Mouse (Mus musculus) G1E (cell line): Measurements from ENCODE around the gene Gpc1. TPM values are rescaled to one million over a fixed set of nuclear protein-coding genes. Genes with fewer than 3 reads are reported as not detected.

Experiments used
- ATAC-seq: 2 replicates; pipeline ENCODE4 v1.8.0; 2016; ENCODE audit warnings: mild to moderate bottlenecking; ENCODE audit not compliant: insufficient number of reproducible peaks, poor library complexity, low FRiP score, severe bottlenecking; ENCODE audit errors: extremely low read depth
- DNase-seq: peaks from one replicate; pipeline ENCODE4 v3.0.0; 2012; ENCODE audit warnings: low spot score
- H3K27me3 ChIP-seq: 2 replicates; pipeline ENCODE4 v1.6.1; 2012; ENCODE audit warnings: mild to moderate bottlenecking, low read length, inconsistent platforms; ENCODE audit not compliant: insufficient read depth
- H3K36me3 ChIP-seq: replicated peaks from 2 replicates; pipeline ENCODE3; 2012; ENCODE audit warnings: mild to moderate bottlenecking, inconsistent platforms
- H3K4me1 ChIP-seq: 2 replicates; pipeline ENCODE4 v1.6.1; 2012; ENCODE audit warnings: low read depth, low read length, inconsistent platforms, mixed read lengths; ENCODE audit not compliant: insufficient read depth
- H3K4me3 ChIP-seq: 2 replicates; pipeline ENCODE4 v1.5.1; 2012; ENCODE audit warnings: low read depth, mild to moderate bottlenecking, inconsistent platforms, low read length, moderate library complexity, mixed read lengths
- H3K9me3 ChIP-seq: replicated peaks from 2 replicates; pipeline ENCODE4 v1.6.1; 2012; ENCODE audit warnings: inconsistent platforms
- CTCF ChIP-seq: IDR thresholded peaks from 2 replicates; pipeline ENCODE4 v1.5.1; 2012; ENCODE audit warnings: low read depth, low read length, inconsistent platforms, mixed read lengths
- GATA1 ChIP-seq: IDR thresholded peaks from 2 replicates; pipeline ENCODE4 v1.6.1; 2012; ENCODE audit warnings: borderline replicate concordance, low read length, inconsistent platforms, mixed read lengths
- GATA2 ChIP-seq: IDR thresholded peaks from 2 replicates; pipeline ENCODE4 v1.6.1; 2012; ENCODE audit warnings: low read depth, low read length, inconsistent platforms, borderline replicate concordance
- POLR2AphosphoS5 ChIP-seq: IDR thresholded peaks from 2 replicates; pipeline ENCODE4 v1.6.1; 2012; ENCODE audit warnings: low read depth, low read length, inconsistent platforms; ENCODE audit not compliant: insufficient replicate concordance
- TAL1 ChIP-seq: conservative IDR thresholded peaks from 2 replicates; pipeline ENCODE4 v1.6.1; 2012; ENCODE audit warnings: low read depth, low read length, inconsistent platforms, mixed read lengths
- polyA plus RNA-seq: library from polyadenylated mRNA; stranded (reverse); fragments of >175 nt; gene quantifications from 2 replicates; pipeline ENCODE4 v1.2.3, GENCODE M21; 2012
- total RNA-seq, 2 experiments: library from RNA; stranded (forward) in 1 of 2; stranded (reverse) in 1 of 2; fragments of 200-1000 nt in 1 of 2; fragments of >200 nt in 1 of 2; fragmentation: Nextera tagmentation in 1 of 2; gene quantifications; 2 replicates each; pipeline ENCODE4 v1.2.3; 2014 to 2017

Gene Gpc1
- total and polyA plus RNA-seq, 3 experiments = 0.22 TPM; not detected in 2

DNA sequence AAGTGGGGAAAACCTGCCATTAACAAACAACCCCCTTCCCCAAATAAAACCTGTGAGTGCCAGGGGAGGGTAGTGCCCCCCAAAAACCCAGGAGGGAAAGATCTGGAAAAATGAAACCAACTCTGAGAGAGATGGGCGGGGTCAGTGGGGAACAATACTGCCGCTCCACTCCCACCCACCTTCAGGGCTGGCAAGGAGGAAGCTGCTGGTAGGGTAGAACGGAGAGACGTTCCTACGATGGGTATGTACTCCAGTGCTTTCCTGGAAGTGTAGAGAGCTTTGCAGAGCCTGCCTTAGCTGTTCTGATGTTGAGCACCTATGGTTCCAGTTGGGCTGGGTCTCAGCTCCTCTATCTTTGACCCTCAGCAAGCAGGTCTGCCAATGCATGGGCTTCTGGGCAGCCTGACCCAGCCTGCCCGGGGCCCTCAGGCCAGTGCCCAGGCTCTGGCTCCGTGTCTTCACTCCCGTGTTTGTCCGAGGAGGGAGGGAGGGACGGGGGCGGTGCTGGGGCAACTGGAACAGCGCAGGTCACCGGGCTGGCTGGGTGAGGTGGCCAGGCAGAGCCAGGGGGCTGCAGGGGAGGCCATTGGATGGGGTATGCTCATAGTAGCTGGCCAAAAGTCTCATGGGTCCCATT lies 18.6 kb downstream of the Gpc1 start:
- Histone ChIP-seq H3K36me3 (no peaks in the 10 kb centered on the region), H3K4me1 (peaks cover 6% of the 10 kb centered on the region; the same call in 1 of the 2 replicates), H3K4me3 (no peak overlapping the region), H3K9me3 (no peaks in the 10 kb centered on the region), H3K27me3 (peaks cover 9% of the 10 kb centered on the region; the same call in 1 of the 2 replicates)
- TF ChIP-seq CTCF (no peak), TAL1 (no peak), GATA1 (no peak), POLR2AphosphoS5 (no peak), GATA2 (no peak)
- DNase-seq = no peak
- ATAC-seq = no peak

DNA sequence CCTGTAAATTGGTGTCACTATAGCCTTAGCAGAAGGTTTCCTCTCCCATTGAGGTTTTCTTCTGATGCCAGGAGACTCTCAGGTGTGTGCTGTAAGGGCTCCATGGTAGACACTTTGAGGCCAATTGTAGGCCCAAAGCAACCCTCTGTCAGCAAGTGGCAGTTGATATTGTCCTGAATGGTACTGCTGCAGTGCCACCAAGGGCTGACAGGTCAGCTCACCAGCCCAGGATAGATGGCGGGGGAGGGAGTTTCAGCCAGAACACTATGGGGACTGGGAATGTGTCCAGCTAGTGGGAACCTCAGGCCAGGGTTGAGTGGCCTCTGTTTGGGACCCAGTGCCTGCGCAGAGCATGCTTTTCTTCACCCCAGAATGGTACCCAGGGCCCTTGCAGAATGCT lies 21.0 kb downstream of the Gpc1 start:
- ATAC-seq = no peak
- no peaks in the 10 kb centered on the region for H3K9me3 ChIP-seq
- H3K4me1 ChIP-seq = peaks cover 6% of the 10 kb centered on the region; the same call in 1 of the 2 replicates
- no peaks in the 10 kb centered on the region for H3K36me3 ChIP-seq
- no peak overlapping the region for H3K4me3 ChIP-seq
- TF ChIP-seq CTCF (no peak), POLR2AphosphoS5 (no peak), GATA2 (no peak), GATA1 (no peak), TAL1 (no peak)
- no peak for DNase-seq
- H3K27me3 ChIP-seq = peaks cover 9% of the 10 kb centered on the region; the same call in 1 of the 2 replicates

DNA sequence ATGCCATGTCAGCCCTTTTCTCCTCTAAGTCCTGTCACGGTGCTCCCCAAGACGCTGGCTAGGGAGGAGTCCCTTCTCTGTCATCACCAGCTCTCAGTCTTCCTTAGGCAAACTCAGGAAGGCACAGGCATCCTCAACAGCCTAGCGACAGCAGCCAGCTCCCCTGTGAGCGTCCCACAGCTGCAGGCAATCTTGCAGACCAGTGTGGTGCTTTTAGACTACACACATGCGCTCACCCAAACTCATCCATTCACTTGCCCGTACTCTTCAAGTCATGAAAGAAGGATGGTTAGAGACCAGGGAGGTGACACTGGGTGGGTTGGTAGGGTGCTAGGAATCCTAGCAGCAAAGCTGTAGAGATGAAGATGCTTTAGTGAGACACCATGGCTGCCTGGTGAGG lies 30.1 kb downstream of the Gpc1 start:
- ATAC-seq (no peak), DNase-seq (no peak)
- no peak overlapping the region for H3K4me3 ChIP-seq
- TF ChIP-seq GATA1 (no peak), TAL1 (no peak), POLR2AphosphoS5 (no peak), CTCF (no peak), GATA2 (no peak)
- H3K4me1 ChIP-seq = no peaks in the 10 kb centered on the region
- H3K9me3 ChIP-seq = no peaks in the 10 kb centered on the region
- H3K36me3 ChIP-seq = no peaks in the 10 kb centered on the region
- H3K27me3 ChIP-seq = 0 out of 2 replicates have a peak, but pooled peaks cover 3% of the 10 kb centered on the region

DNA sequence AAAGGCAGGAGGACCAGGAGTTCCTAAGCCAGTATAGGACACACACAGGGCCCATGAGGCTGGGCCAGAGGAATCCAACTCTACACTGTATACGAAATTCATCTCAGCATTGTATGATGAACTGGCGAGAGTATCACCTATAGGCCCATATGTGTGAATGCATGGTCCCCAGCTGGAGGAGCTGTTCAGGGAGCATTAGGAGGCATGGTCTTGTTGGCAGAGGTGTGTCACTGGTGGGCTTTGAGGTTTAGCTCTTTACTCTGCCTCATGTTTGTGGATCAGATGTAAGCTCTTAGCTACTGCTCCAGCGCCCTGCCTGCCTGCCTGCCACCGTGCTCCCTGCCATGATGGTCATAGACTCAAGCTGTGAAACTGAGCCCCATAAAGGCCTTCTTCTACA lies 31.8 kb downstream of the Gpc1 start:
- H3K9me3 ChIP-seq = no peaks in the 10 kb centered on the region
- ATAC-seq (no peak), DNase-seq (no peak)
- no peaks in the 10 kb centered on the region for H3K4me1 ChIP-seq
- H3K36me3 ChIP-seq = no peaks in the 10 kb centered on the region
- 0 out of 2 replicates have a peak, but pooled peaks cover 3% of the 10 kb centered on the region for H3K27me3 ChIP-seq
- TF ChIP-seq GATA1 (no peak), CTCF (no peak), TAL1 (no peak), POLR2AphosphoS5 (no peak), GATA2 (no peak)
- H3K4me3 ChIP-seq = no peak overlapping the region

DNA sequence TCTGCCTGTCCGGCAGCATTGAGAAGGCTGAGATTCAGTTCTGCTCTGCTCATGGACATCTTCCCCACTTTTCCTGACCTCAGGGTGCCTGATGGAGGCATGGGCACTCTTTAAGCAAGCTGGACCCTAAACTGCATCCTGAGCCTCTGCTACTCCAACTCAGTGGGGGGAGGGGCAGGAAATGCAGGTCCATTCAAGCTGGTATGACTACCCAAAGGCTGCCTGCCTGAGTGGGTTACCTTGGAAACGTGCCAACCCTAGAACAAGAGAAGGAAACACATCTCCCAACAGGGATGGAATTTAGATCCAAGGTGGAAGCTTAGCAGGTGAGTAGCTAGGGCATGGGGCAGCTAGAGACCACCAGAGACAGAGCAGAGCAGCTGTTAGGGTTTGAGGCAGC lies 34.7 kb downstream of the Gpc1 start:
- Histone ChIP-seq H3K4me3 (no peak overlapping the region), H3K9me3 (no peaks in the 10 kb centered on the region), H3K36me3 (no peaks in the 10 kb centered on the region), H3K4me1 (no peaks in the 10 kb centered on the region), H3K27me3 (0 out of 2 replicates have a peak, but pooled peaks cover 3% of the 10 kb centered on the region)
- ATAC-seq = no peak
- DNase-seq = no peak
- no peak for TF ChIP-seq CTCF
- TF ChIP-seq GATA1 = no peak
- no peak for TF ChIP-seq TAL1

DNA sequence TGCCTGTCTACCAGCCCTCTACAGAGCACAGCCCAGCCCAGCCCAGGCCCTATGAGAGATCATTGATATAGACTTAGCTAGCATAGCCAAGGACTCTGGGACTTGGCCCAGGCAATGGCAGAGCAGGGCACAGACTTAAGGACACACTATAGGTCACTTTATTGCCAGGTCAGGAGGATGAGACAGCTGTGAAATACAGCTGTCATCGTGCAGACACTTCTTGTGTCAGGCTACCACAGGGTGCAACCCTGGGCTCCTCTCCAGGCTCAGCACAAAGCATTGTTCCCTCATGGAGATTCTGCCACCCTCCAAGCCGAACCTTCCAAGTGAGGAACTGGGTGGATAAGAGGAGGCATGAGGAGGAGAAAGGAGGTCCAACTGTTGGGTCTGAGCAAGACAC lies 38.5 kb downstream of the Gpc1 start:
- no peaks in the 10 kb centered on the region for H3K36me3 ChIP-seq
- H3K4me3 ChIP-seq = no peak overlapping the region
- peaks cover 3% of the 10 kb centered on the region; the same call in 1 of the 2 replicates for H3K27me3 ChIP-seq
- DNase-seq = no peak
- no peaks in the 10 kb centered on the region for H3K9me3 ChIP-seq
- ATAC-seq = no peak
- no peaks in the 10 kb centered on the region for H3K4me1 ChIP-seq
- TF ChIP-seq TAL1 = no peak
- TF ChIP-seq GATA2 = no peak
- TF ChIP-seq POLR2AphosphoS5 = no peak
- TF ChIP-seq CTCF = no peak
- no peak for TF ChIP-seq GATA1

DNA sequence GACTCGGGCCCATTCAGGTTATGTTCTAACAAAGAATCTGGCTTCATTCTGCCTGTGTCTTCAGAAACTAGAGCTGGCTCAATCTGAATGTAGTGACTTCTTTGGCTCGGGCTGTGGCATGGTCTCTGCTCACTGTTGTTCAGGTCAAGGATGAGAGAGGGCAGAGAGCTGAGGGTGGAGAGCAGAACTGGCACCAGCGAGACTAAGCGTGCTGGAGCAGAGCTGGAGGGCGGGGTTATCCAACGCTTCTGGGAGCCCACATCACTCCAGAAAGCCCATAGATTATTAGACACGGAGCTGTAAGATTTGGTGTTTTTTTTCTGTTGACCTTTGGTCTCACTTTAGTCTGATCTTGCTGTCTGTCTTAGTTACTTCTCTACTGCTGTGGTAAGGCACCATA lies 41.2 kb downstream of the Gpc1 start:
- DNase-seq (no peak), ATAC-seq (no peak)
- H3K9me3 ChIP-seq = no peaks in the 10 kb centered on the region
- no peak overlapping the region for H3K4me3 ChIP-seq
- H3K27me3 ChIP-seq = peaks cover 8% of the 10 kb centered on the region; the same call in 1 of the 2 replicates
- no peaks in the 10 kb centered on the region for H3K4me1 ChIP-seq
- H3K36me3 ChIP-seq = no peaks in the 10 kb centered on the region
- TF ChIP-seq POLR2AphosphoS5 = no peak
- no peak for TF ChIP-seq TAL1
- no peak for TF ChIP-seq GATA1
- no peak for TF ChIP-seq CTCF
- TF ChIP-seq GATA2 = no peak
